Mouse (Mus musculus): ENCODE results near the gene Eif3m.
"Not testable (repeated sequence)": the region's sequence is repeated elsewhere in the genome, so short reads cannot be mapped to it uniquely, and the experiment has no call there.

- not testable (repeated sequence) for TF ChIP-seq MAX (IDR thresholded peaks at IDR 0.05); CTCF (IDR thresholded peaks at IDR 0.05; ENCODE audit: control insufficient read depth, insufficient read depth, insufficient read length); USF1 (IDR thresholded peaks at IDR 0.05; ENCODE audit: low read depth); CEBPB (IDR thresholded peaks at IDR 0.05; ENCODE audit: low read depth); MYOD1 (IDR thresholded peaks at IDR 0.05; ENCODE audit: control insufficient read depth, insufficient read length, low read depth); MYOG (IDR thresholded peaks at IDR 0.05; ENCODE audit: control insufficient read depth, extremely low read depth, insufficient read length)
These were observed 8.7 kb upstream of the Eif3m start for GRCm38 (mm10) chr2:105025610-105026009.

All from C2C12 (cell line).